Mouse (Mus musculus): ENCODE results near the gene Pum1. TPM values are rescaled to one million over a fixed set of nuclear protein-coding genes. Genes with fewer than 3 reads are reported as not detected.
A peak's percentile ranks its signal among the peaks of the same experiment; 100 is the strongest.

Gene Pum1
- polyA plus RNA-seq, 1 experiment = 42.8 TPM

DNA sequence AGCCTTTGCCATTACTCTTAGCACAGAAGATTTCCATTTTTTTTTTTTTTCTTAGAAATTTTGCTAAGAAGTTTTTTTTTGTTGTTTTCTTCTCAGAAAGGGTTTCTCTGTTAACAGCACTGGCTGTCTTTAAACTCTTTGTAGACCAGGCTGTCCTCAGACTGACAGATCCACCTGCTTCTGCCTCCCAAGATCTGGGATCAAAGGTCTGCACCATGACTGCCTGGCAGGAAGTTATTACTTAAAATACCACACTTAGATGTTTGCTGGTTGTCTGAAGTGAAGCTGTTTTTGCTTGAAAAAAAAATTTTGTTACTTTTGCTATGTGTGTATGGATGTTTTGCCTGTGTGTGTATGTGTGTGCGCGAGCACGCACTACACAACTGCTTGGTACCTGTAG is 40.5 kb downstream of the Pum1 start:
- WGBS = 93% methylated on average over 3 of the region's 3 CpGs
- Histone ChIP-seq H3K4me3 (replicated peaks; ENCODE audit: control insufficient read depth, low read depth, low read length) (no peak overlapping the region), H3K27ac (ENCODE audit: control insufficient read depth, insufficient read depth, low read depth, low read length, poor library complexity) (no peak overlapping the region), H3K4me1 (ENCODE audit: control insufficient read depth, insufficient read depth, low read length) (no peaks in the 10 kb centered on the region; the same call in 1 of the 2 replicates)
- TF ChIP-seq CTCF (IDR thresholded peaks at IDR 0.05; ENCODE audit: control insufficient read depth, insufficient read depth, low read length) (no peak), POLR2A (IDR thresholded peaks at IDR 0.05; ENCODE audit: borderline replicate concordance, control insufficient read depth, low read depth, low read length) (no peak)

DNA sequence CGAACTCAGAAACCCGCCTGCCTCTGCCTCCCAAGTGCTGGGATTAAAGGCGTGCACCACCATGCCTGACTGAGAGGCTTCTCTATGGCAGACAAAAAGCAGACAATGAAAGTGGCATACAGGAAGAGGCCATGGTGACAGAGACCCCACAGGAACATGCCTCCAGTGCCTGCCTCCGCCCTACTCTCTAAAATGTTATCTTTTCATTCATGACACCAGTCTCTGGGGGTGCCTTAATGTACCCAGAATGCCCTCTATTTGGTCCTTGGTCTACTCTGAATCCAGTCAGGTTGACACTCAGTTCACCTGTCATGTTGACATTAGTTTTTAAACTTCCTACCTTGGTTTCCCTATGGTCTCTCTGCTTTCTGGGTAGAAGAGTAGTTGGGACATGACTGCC is 41.5 kb downstream of the Pum1 start:
- no peak overlapping the region for H3K27ac ChIP-seq (ENCODE audit: control insufficient read depth, insufficient read depth, low read depth, low read length, poor library complexity)
- no peaks in the 10 kb centered on the region; the same call in 1 of the 2 replicates for H3K4me1 ChIP-seq (ENCODE audit: control insufficient read depth, insufficient read depth, low read length)
- 87% methylated on average over 4 of the region's 4 CpGs for WGBS
- TF ChIP-seq POLR2A (IDR thresholded peaks at IDR 0.05; ENCODE audit: borderline replicate concordance, control insufficient read depth, low read depth, low read length) = no peak
- no peak overlapping the region for H3K4me3 ChIP-seq (replicated peaks; ENCODE audit: control insufficient read depth, low read depth, low read length)

DNA sequence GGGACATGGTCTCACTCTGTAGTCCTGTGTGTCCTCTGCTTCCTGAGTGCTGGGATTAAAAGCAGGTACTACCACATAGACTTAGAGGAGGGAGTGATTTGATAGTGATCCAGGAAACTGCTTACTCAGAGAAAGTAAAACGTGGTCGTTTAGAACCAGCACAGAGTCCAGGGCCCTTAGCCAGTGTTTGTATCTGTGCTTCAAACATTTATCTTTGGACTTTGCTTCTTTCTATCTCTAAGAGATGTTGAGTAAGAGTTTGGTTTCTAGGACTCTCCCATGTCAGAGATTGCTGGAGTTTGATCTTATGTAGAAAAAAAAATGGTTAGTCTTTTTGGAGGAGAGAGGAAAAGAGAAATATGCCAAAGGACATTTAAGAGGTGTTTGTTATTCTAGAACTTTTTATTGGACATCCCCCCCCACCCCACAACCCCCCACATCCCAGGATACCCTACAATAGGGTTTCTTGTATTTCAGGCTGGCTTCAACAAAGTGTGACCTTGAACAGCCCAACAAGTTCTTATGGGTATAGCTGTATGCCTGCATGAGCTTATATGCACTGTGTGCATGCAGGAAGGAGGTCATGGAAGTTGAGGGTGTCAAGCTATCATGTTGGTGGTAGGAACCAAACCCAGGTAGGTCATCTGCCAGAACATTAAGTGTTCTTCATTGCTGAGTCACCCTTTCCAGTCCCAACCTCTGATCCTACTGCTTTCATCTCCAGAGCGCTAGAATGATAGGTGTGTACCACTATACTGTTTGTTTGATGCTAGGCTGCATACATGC is 43.3 kb downstream of the Pum1 start:
- no peak overlapping the region for H3K27ac ChIP-seq (ENCODE audit: control insufficient read depth, insufficient read depth, low read depth, low read length, poor library complexity)
- WGBS = 56% methylated on average over 3 of the region's 3 CpGs
- no peaks in the 10 kb centered on the region; the same call in 1 of the 2 replicates for H3K4me1 ChIP-seq (ENCODE audit: control insufficient read depth, insufficient read depth, low read length)
- TF ChIP-seq CTCF (IDR thresholded peaks at IDR 0.05; ENCODE audit: control insufficient read depth, insufficient read depth, low read length) = no peak
- no peak for TF ChIP-seq POLR2A (IDR thresholded peaks at IDR 0.05; ENCODE audit: borderline replicate concordance, control insufficient read depth, low read depth, low read length)
- no peak overlapping the region for H3K4me3 ChIP-seq (replicated peaks; ENCODE audit: control insufficient read depth, low read depth, low read length)

DNA sequence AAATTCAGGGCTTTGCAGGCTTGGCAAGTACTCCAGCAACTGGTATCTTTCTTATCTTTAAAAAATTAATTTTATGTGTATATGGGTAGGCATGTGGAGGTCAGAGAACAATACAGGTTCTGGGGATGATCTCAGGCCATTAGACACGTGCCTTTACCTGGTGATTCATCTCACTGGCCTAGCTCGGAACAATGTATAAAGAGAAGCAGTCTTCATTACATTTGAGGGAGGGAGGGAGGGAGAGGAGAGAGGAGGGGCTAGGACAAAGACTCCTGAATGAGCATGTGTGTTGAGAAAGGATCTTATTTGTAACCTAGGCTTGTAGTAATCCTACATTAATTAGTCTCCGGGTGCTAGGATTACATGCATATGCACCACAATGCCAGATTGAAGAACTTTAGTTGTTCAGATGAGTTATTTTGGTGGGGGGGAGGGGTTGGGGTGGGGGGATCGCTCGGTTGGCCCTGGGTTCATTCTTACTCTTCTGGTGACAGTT is 48.3 kb downstream of the Pum1 start:
- H3K27ac ChIP-seq (ENCODE audit: control insufficient read depth, insufficient read depth, low read depth, low read length, poor library complexity) = no peak overlapping the region
- 75% methylated on average over 5 of the region's 5 CpGs for WGBS
- no peak for TF ChIP-seq POLR2A (IDR thresholded peaks at IDR 0.05; ENCODE audit: borderline replicate concordance, control insufficient read depth, low read depth, low read length)
- no peak for TF ChIP-seq CTCF (IDR thresholded peaks at IDR 0.05; ENCODE audit: control insufficient read depth, insufficient read depth, low read length)
- no peaks in the 10 kb centered on the region; the same call in 1 of the 2 replicates for H3K4me1 ChIP-seq (ENCODE audit: control insufficient read depth, insufficient read depth, low read length)
- no peak overlapping the region for H3K4me3 ChIP-seq (replicated peaks; ENCODE audit: control insufficient read depth, low read depth, low read length)

DNA sequence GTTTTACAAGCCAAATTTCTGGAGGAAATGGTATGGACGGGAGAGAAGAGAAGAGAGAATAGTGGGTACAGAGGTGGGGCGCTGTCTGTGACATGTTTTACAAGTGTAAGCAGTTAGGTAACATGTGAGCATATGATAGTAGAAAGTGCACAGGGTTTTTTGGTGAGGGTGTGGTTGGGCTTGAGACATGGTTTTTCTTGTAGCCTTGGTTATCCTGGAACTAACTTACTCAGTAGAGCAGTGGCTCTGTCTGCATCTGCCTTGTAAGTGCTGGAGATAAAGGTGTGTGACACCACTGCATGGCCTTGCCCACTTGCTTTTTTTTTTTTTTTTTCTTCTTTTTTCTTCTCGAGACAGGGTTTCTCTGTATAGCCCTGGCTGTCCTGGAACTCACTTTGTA is 49.2 kb downstream of the Pum1 start:
- Histone ChIP-seq H3K4me1 (ENCODE audit: control insufficient read depth, insufficient read depth, low read length) (no peaks in the 10 kb centered on the region; the same call in 1 of the 2 replicates), H3K4me3 (replicated peaks; ENCODE audit: control insufficient read depth, low read depth, low read length) (no peak overlapping the region), H3K27ac (ENCODE audit: control insufficient read depth, insufficient read depth, low read depth, low read length, poor library complexity) (peak overlapping the region; percentile 56)
- no peak for TF ChIP-seq POLR2A (IDR thresholded peaks at IDR 0.05; ENCODE audit: borderline replicate concordance, control insufficient read depth, low read depth, low read length)
- TF ChIP-seq CTCF (IDR thresholded peaks at IDR 0.05; ENCODE audit: control insufficient read depth, insufficient read depth, low read length) = no peak
- WGBS = 54% methylated on average over 3 of the region's 3 CpGs

DNA sequence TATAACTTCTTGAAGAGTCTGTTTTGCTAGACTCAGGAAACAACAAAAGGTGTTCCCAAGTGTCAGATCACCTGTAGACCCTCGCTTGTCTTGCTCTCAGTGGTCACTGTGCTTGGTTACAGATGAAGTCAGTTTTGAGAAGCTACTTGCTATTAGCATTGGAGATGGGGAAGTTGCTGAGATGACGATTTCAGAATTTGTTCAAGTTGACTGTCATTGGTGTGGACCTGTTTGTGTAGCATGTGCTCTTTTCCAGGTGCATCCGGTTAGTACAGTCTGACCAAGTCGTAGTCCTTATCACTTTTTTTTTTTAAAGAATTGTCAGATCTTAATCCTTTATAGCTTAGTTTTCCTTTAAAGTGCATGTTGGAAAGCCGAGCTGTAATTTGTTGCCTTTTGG is 50.3 kb downstream of the Pum1 start:
- H3K27ac ChIP-seq (ENCODE audit: control insufficient read depth, insufficient read depth, low read depth, low read length, poor library complexity) = peak overlapping the region; percentile 54; the same call in 1 of the 2 replicates
- H3K4me1 ChIP-seq (ENCODE audit: control insufficient read depth, insufficient read depth, low read length) = no peaks in the 10 kb centered on the region; the same call in 1 of the 2 replicates
- TF ChIP-seq CTCF (IDR thresholded peaks at IDR 0.05; ENCODE audit: control insufficient read depth, insufficient read depth, low read length) (no peak), POLR2A (IDR thresholded peaks at IDR 0.05; ENCODE audit: borderline replicate concordance, control insufficient read depth, low read depth, low read length) (no peak)
- no peak overlapping the region for H3K4me3 ChIP-seq (replicated peaks; ENCODE audit: control insufficient read depth, low read depth, low read length)
- WGBS = 36% methylated on average over 5 of the region's 5 CpGs

DNA sequence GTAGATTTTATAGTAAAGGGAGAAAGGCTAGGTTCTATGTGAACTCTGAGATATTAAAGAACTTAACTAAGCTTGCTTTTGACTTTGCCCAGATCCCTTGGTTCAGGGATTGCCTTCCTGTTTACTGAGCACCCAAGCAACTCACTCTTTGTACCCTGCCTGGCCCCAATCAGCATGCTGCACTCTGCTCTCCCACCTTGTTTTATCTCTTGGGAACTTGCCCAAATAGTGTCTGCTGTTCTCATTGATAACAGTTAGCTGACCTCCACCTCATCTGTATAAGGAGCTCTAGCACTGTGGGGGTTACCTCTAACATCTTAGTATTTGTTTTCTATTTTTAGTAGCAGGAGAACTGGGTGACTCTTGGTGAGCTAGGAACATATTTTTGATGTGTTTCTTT is 52.0 kb downstream of the Pum1 start:
- H3K4me3 ChIP-seq (replicated peaks; ENCODE audit: control insufficient read depth, low read depth, low read length) = no peak overlapping the region
- no peaks in the 10 kb centered on the region; the same call in 1 of the 2 replicates for H3K4me1 ChIP-seq (ENCODE audit: control insufficient read depth, insufficient read depth, low read length)
- no peak for TF ChIP-seq POLR2A (IDR thresholded peaks at IDR 0.05; ENCODE audit: borderline replicate concordance, control insufficient read depth, low read depth, low read length)
- TF ChIP-seq CTCF (IDR thresholded peaks at IDR 0.05; ENCODE audit: control insufficient read depth, insufficient read depth, low read length) = no peak
- peak overlapping the region; percentile 66; the same call in 1 of the 2 replicates for H3K27ac ChIP-seq (ENCODE audit: control insufficient read depth, insufficient read depth, low read depth, low read length, poor library complexity)

DNA sequence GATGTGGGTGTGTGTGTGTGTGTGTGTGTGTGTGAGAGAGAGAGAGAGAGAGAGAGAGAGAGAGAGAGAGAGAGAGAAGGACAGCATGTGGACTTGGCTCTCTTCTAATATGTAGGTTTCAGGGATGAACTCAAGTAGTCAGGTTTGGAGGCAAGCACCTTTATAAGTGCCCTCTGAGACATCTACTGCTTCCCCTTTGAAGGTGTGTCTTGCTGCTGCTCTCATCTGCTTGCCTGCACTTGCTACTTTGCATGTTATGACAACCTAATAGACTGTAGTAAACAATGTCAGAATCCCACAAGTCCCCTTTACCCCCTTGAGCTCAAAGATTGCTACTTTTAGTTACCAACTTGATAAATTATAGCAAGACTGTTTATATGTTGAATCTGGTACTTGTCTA is 52.5 kb downstream of the Pum1 start:
- no peak overlapping the region for H3K4me3 ChIP-seq (replicated peaks; ENCODE audit: control insufficient read depth, low read depth, low read length)
- peak overlapping the region; percentile 53; the same call in 1 of the 2 replicates for H3K27ac ChIP-seq (ENCODE audit: control insufficient read depth, insufficient read depth, low read depth, low read length, poor library complexity)
- no peaks in the 10 kb centered on the region; the same call in 1 of the 2 replicates for H3K4me1 ChIP-seq (ENCODE audit: control insufficient read depth, insufficient read depth, low read length)
- no peak for TF ChIP-seq POLR2A (IDR thresholded peaks at IDR 0.05; ENCODE audit: borderline replicate concordance, control insufficient read depth, low read depth, low read length)
- TF ChIP-seq CTCF (IDR thresholded peaks at IDR 0.05; ENCODE audit: control insufficient read depth, insufficient read depth, low read length) = no peak
